Mouse (Mus musculus) stomach, postnatal 0 days (tissue): ENCODE measurements around the gene Asb18. TPM values are rescaled to one million over a fixed set of nuclear protein-coding genes. Genes with fewer than 3 reads are reported as not detected.

ENCODE experiments used
- ATAC-seq: fragments of 200-750 bp; cut with Nextera tagmentation; 2 replicates; pipeline ENCODE4 v1.8.0; 2017; ENCODE audit not compliant: low FRiP score, low TSS enrichment
- DNase-seq: peaks from one replicate; pipeline ENCODE4 v3.0.0-alpha.2; 2016; ENCODE audit warnings: low spot score
- H3K27ac ChIP-seq: fragments of 300-500 bp; sonication (generic); replicated peaks from 2 replicates; pipeline ENCODE4 v1.5.1; 2014; ENCODE audit warnings: mild to moderate bottlenecking, control low read depth
- H3K27me3 ChIP-seq: fragments of 300-500 bp; sonication (generic); 2 replicates; pipeline ENCODE4 v1.6.1; 2014; ENCODE audit warnings: low read length; ENCODE audit not compliant: control insufficient read depth, insufficient read depth
- H3K36me3 ChIP-seq: fragments of 300-500 bp; sonication (generic); 2 replicates; pipeline ENCODE4 v1.6.1; 2014; ENCODE audit warnings: low read length, mixed read lengths; ENCODE audit not compliant: control insufficient read depth, insufficient read depth
- H3K4me1 ChIP-seq: fragments of 300-500 bp; sonication (generic); replicated peaks from 2 replicates; pipeline ENCODE4 v1.6.1; 2014; ENCODE audit warnings: antibody characterized with exemption; ENCODE audit not compliant: control insufficient read depth, insufficient read depth
- H3K4me2 ChIP-seq: fragments of 300-500 bp; sonication (generic); replicated peaks from 2 replicates; pipeline ENCODE4 v1.6.1; 2014; ENCODE audit warnings: low read depth, mild to moderate bottlenecking, control low read depth, moderate library complexity
- H3K4me3 ChIP-seq: fragments of 300-500 bp; sonication (generic); 2 replicates; pipeline ENCODE4 v1.5.1; 2014; ENCODE audit warnings: low read depth, low read length, control low read depth
- H3K9ac ChIP-seq: fragments of 300-500 bp; sonication (generic); 2 replicates; pipeline ENCODE4 v1.6.1; 2014; ENCODE audit warnings: mild to moderate bottlenecking, low read length, control low read depth, mixed read lengths
- H3K9me3 ChIP-seq: fragments of 300-500 bp; sonication (generic); 2 replicates; pipeline ENCODE4 v1.6.1; 2016; ENCODE audit warnings: low read length; ENCODE audit not compliant: control insufficient read depth
- CTCF ChIP-seq: IDR thresholded peaks from 2 replicates; pipeline ENCODE4 v1.5.1; 2016; ENCODE audit warnings: antibody characterized with exemption, low read depth, mild to moderate bottlenecking, moderate library complexity
- EP300 ChIP-seq: optimal IDR thresholded peaks from 2 replicates; pipeline ENCODE3; 2016; ENCODE audit warnings: antibody characterized with exemption
- WGBS: fragments of 180-500 bp; shearing (Covaris S2); extraction: QIAGEN DNeasy Blood & Tissue Kit; methylation state at CpG from one replicate; pipeline ENCODE4 v1.1.7; 2014; 5-methylcytosine and 5-hydroxymethylcytosine counted together
- polyA plus RNA-seq: library from polyadenylated mRNA; unstranded; fragments of >200 nt; fragmentation: Nextera tagmentation; extraction: Ambion mirVana; gene quantifications from 2 replicates; pipeline ENCODE4 v1.2.1, GENCODE M21; 2015

Gene Asb18
- polyA plus RNA-seq, 1 experiment from 2014 or later, result not detected

DNA sequence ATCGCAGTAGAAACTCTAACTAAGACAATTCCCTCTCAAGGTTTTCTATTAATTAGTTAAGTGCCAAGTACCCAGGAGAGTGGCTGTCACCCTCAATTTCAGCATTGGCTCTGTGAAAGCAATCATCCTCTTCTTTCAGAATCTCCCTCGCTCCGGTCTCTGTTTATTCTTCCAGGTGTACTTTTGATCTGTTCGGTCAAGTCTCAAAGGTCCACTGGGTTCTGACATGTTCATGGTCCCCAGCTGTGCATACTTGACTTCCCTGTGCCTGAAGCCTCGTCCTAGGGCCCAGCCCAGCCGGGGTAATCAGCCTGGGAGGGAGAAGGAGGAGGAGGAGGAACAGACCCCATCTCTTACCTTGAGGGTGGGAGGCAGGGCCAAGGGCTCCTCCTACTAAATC lies 95.3 kb downstream of the Asb18 start:
- Histone ChIP-seq H3K4me3 (no peak overlapping the region), H3K9me3 (no peaks in the 10 kb centered on the region), H3K4me1 (no peaks in the 10 kb centered on the region), H3K27me3 (peaks cover 16% of the 10 kb centered on the region; the same call in 1 of the 2 replicates), H3K27ac (no peak overlapping the region), H3K9ac (no peak overlapping the region), H3K4me2 (no peak overlapping the region), H3K36me3 (no peaks in the 10 kb centered on the region)
- TF ChIP-seq EP300 (no peak), CTCF (no peak)
- DNase-seq (no peak), ATAC-seq (no peak)
- 63% methylated on average over 6 of the region's 6 CpGs for WGBS

DNA sequence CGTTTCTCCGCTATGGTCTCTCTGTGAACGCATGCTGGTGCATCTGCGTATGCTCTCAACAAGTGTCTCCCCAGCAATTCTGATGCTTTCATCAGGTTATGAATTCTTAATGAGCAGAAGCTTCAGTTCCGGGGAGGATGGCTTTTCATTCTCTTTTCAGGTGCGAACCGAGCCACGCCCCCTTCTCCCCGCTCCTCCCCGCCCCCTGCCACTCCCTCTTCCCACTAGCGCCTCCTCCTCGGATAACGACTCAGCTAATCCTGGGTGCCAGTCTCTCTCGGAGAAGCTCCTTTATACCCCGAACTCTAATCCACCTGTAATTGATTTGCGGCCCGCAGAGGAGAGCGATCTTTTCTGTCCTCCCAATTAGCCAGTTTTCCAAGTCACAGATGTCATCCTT lies 96.4 kb downstream of the Asb18 start:
- ATAC-seq, result no peak

DNA sequence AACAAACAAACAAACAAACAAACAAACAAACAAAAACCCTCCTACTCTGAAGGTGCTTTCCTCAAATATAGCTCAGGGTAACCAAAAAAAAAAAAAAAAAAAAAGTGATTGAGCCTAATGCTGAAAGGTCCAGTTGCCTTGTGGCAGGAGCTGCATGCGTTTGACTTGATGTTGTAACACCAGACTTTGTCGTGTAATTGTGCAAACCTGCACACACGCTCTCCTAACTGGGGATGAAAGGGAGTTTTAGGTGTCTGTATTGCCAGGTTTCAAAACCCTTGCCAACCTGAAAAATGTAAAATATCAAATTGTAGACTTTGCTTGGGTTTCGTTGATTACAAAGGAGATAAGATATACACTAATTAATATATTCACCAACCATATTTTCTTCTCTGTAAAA lies 100.9 kb downstream of the Asb18 start:
- WGBS, result 73% methylated on average over 4 of the region's 4 CpGs
- Histone ChIP-seq H3K9me3 (no peaks in the 10 kb centered on the region), H3K27ac (no peak overlapping the region), H3K4me3 (no peak overlapping the region), H3K4me2 (no peak overlapping the region), H3K9ac (no peak overlapping the region), H3K4me1 (no peaks in the 10 kb centered on the region), H3K36me3 (no peaks in the 10 kb centered on the region), H3K27me3 (no peaks in the 10 kb centered on the region)
- ATAC-seq (no peak), DNase-seq (no peak)
- TF ChIP-seq CTCF (no peak), EP300 (no peak)

More for the DNA sequence above, 96.4 kb downstream of the Asb18 start:
- Histone ChIP-seq H3K9ac (no peak overlapping the region), H3K4me3 (no peak overlapping the region), H3K27me3 (peaks cover 7% of the 10 kb centered on the region; the same call in 1 of the 2 replicates), H3K4me2 (no peak overlapping the region), H3K9me3 (no peaks in the 10 kb centered on the region), H3K36me3 (no peaks in the 10 kb centered on the region), H3K27ac (no peak overlapping the region), H3K4me1 (no peaks in the 10 kb centered on the region)
- DNase-seq, result no peak
- TF ChIP-seq EP300, result no peak
- TF ChIP-seq CTCF, result no peak
- 32% methylated on average over 16 of the region's 18 CpGs for WGBS

DNA sequence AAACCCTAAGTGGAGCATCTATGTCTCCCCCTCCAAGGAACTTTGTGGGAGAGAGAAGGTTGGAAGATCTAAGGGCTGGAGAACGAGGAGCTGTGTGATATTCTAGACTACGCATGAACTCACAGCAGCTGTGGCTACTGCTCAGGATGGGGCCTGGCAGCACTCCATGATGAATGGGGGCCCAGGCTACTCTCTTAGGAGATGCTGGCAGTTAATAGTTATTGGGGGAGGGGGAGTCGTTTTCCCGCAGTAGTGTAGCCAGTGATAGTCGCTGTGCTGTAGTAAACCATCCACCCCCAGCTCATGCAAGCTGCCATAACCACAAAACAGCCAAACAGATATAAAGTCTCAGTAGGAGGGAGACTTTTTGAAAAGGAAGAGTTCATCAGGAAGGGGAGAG lies 102.1 kb downstream of the Asb18 start:
- Histone ChIP-seq H3K27me3 (no peaks in the 10 kb centered on the region), H3K9me3 (no peaks in the 10 kb centered on the region), H3K4me2 (no peak overlapping the region), H3K9ac (no peak overlapping the region), H3K36me3 (no peaks in the 10 kb centered on the region), H3K4me1 (no peaks in the 10 kb centered on the region), H3K27ac (no peak overlapping the region), H3K4me3 (no peak overlapping the region)
- DNase-seq, result no peak
- no peak for TF ChIP-seq CTCF
- no peak for TF ChIP-seq EP300
- ATAC-seq, result no peak
- WGBS, result 34% methylated on average over 5 of the region's 5 CpGs

DNA sequence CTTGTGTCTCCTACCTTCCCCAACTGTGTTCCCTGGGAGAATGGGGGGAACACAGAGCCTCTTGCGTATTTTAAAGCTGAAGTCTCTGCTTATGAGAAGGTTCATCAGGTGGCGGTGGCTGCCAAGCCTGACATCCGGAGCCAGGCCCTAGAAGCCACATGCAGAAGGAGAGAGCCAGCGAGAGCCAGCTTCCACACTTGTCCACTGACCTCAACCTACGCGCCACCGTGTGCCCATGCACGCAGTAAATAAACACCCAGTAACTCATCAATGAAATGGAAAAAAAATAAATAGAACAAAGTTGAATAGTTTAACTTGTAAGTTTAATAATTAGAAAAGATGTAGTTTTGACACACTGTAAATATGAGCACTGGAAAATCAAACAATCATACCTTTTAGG lies 104.7 kb downstream of the Asb18 start:
- Histone ChIP-seq H3K27ac (no peak overlapping the region), H3K9me3 (no peaks in the 10 kb centered on the region), H3K9ac (no peak overlapping the region), H3K4me1 (no peaks in the 10 kb centered on the region), H3K4me3 (no peak overlapping the region), H3K36me3 (no peaks in the 10 kb centered on the region), H3K4me2 (no peak overlapping the region), H3K27me3 (no peaks in the 10 kb centered on the region)
- WGBS, result 72% methylated on average over 8 of the region's 8 CpGs
- TF ChIP-seq CTCF, result no peak
- TF ChIP-seq EP300, result no peak
- ATAC-seq (no peak), DNase-seq (no peak)

DNA sequence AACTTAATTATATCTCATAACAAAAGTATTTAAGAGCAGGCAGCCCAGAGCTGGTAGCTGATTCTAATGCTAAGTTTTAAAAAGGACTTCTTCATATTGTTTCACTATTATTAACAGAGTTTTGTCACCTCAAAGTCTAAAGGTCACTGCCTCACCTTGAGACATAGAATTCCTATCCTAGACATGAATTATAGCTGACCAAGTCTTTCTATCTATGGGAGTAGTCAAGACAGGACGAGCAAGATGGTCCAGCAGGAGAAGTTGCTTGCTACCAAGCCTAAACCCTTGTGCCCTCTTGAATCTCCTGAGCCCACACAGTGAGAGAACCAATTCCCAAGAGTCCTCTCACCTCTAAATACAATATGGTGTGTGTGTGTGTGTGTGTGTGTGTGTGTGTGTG lies 111.8 kb downstream of the Asb18 start:
- DNase-seq (no peak), ATAC-seq (no peak)
- Histone ChIP-seq H3K36me3 (no peaks in the 10 kb centered on the region), H3K27me3 (no peaks in the 10 kb centered on the region), H3K9me3 (no peaks in the 10 kb centered on the region), H3K9ac (no peak overlapping the region), H3K27ac (no peak overlapping the region), H3K4me2 (no peak overlapping the region), H3K4me3 (no peak overlapping the region), H3K4me1 (no peaks in the 10 kb centered on the region)
- no peak for TF ChIP-seq EP300
- TF ChIP-seq CTCF, result no peak
- 79% methylated on average over 1 of the region's 1 CpGs for WGBS
